Mouse (Mus musculus) E14TG2a.4 (cell line): ENCODE results near the gene Srd5a3.

Source experiments
- CTCF ChIP-seq: conservative IDR thresholded peaks from 2 replicates; pipeline ENCODE4 v1.5.1; 2014; ENCODE audit warnings: low read length
- NANOG ChIP-seq: IDR thresholded peaks from 2 replicates; pipeline ENCODE4 v1.6.1; 2014; ENCODE audit warnings: borderline replicate concordance, low read length, mixed read lengths
- POU5F1 ChIP-seq: IDR thresholded peaks from 2 replicates; pipeline ENCODE4 v1.6.1; 2014; ENCODE audit warnings: low read length, borderline replicate concordance

GRCm38 (mm10) chr5:76179171-76179570 is 39.1 kb downstream of the Srd5a3 start:
- TF ChIP-seq CTCF (no peak), POU5F1 (no peak), NANOG (no peak)
